Mouse (Mus musculus) erythroblast, embryonic 14.5 days (primary cell): ENCODE measurements around the gene Gm49392. TPM values are rescaled to one million over a fixed set of nuclear protein-coding genes. Genes with fewer than 3 reads are reported as not detected.
"Not testable (repeated sequence)": the region's sequence is repeated elsewhere in the genome, so short reads cannot be mapped to it uniquely, and the experiment has no call there.

Experiments used
- H3K27me3 ChIP-seq: 2 replicates; pipeline ENCODE4 v1.6.1; 2012; ENCODE audit warnings: inconsistent platforms; ENCODE audit not compliant: control insufficient read depth
- H3K36me3 ChIP-seq: 2 replicates; pipeline ENCODE4 v1.6.1; 2012; ENCODE audit warnings: mild to moderate bottlenecking, inconsistent platforms; ENCODE audit not compliant: control insufficient read depth
- H3K4me1 ChIP-seq: 2 replicates; pipeline ENCODE4 v1.6.1; 2012; ENCODE audit warnings: inconsistent platforms; ENCODE audit not compliant: control insufficient read depth
- H3K4me3 ChIP-seq: replicated peaks from 2 replicates; pipeline ENCODE3; 2012; ENCODE audit warnings: moderate library complexity, mild to moderate bottlenecking, inconsistent platforms
- H3K9me3 ChIP-seq: 2 replicates; pipeline ENCODE4 v1.6.1; 2012; ENCODE audit warnings: low read length, inconsistent platforms, mixed read lengths; ENCODE audit not compliant: control insufficient read depth
- GATA1 ChIP-seq: IDR thresholded peaks from 2 replicates; pipeline ENCODE4 v1.6.1; 2012; ENCODE audit warnings: low read length, inconsistent platforms, mixed read lengths
- TAL1 ChIP-seq: IDR thresholded peaks from 3 replicates; pipeline ENCODE4 v1.6.1; 2012; ENCODE audit warnings: low read length, inconsistent platforms, mixed read lengths
- polyA plus RNA-seq: library from polyadenylated mRNA; stranded (reverse); fragments of >175 nt; gene quantifications from 2 replicates; pipeline ENCODE4 v1.2.3, GENCODE M21; 2012

Gene Gm49392
- not detected in 2 replicates for polyA plus RNA-seq

GRCm38 (mm10) chr13:60896794-60897193 lies at the start of gene Gm49392:
Gene Gm49392, minus strand, starts transcription at chr13:60896894.
- H3K4me1 ChIP-seq, H3K4me3 ChIP-seq, H3K36me3 ChIP-seq, H3K9me3 ChIP-seq, H3K27me3 ChIP-seq: not testable (repeated sequence)

GRCm38 (mm10) chr13:60941884-60942283 lies 45.2 kb upstream of the Gm49392 start, which contains the start of gene Tpbpa:
Gene Tpbpa, minus strand, starts transcription at chr13:60941984.
- H3K36me3 ChIP-seq, H3K4me3 ChIP-seq, H3K9me3 ChIP-seq, H3K4me1 ChIP-seq, H3K27me3 ChIP-seq: not testable (repeated sequence)

GRCm38 (mm10) chr13:60936500-60936901 lies 39.8 kb upstream of the Gm49392 start, which contains the start of the genes Gm49391 and Ctla2a:
Gene Gm49391, minus strand, starts transcription at chr13:60936571.
Gene Ctla2a, minus strand, starts transcription at chr13:60936625.
- TF ChIP-seq GATA1, result no peak
- no peak for TF ChIP-seq TAL1
- Histone ChIP-seq H3K4me1 (no peaks in the 10 kb centered on the region), H3K36me3 (no peaks in the 10 kb centered on the region), H3K27me3 (no peaks in the 10 kb centered on the region), H3K9me3 (no peaks in the 10 kb centered on the region), H3K4me3 (no peak within 1 kb of the TSS)

- H3K4me3 ChIP-seq, H3K9me3 ChIP-seq, H3K27me3 ChIP-seq, H3K36me3 ChIP-seq, H3K4me1 ChIP-seq: not testable (repeated sequence)
Observed at GRCm38 (mm10) chr13:60935490-60935889, 38.8 kb upstream of the Gm49392 start, which contains the start of gene Gm49393. Gene Gm49393, minus strand, starts transcription at chr13:60935590.

GRCm38 (mm10) chr13:60904780-60905179 lies 8.1 kb upstream of the Gm49392 start, which contains the start of gene Tpbpb:
Gene Tpbpb, minus strand, starts transcription at chr13:60904880.
- not testable (repeated sequence) for H3K36me3 ChIP-seq, H3K9me3 ChIP-seq, H3K4me3 ChIP-seq, H3K4me1 ChIP-seq, H3K27me3 ChIP-seq

GRCm38 (mm10) chr13:60897328-60897727 lies 634 bp upstream of the Gm49392 start, which contains the start of gene Ctla2b:
Gene Ctla2b, minus strand, starts transcription at chr13:60897447.
- no peaks in the 10 kb centered on the region for H3K4me1 ChIP-seq
- H3K27me3 ChIP-seq, result no peaks in the 10 kb centered on the region
- no peaks in the 10 kb centered on the region for H3K9me3 ChIP-seq
- TF ChIP-seq TAL1 (no peak), GATA1 (no peak)
- no peaks in the 10 kb centered on the region for H3K36me3 ChIP-seq
- no peak within 1 kb of the TSS for H3K4me3 ChIP-seq

GRCm38 (mm10) chr13:60895406-60896160 lies 1.1 kb downstream of the Gm49392 start:
- no peak for TF ChIP-seq GATA1
- no peak for TF ChIP-seq TAL1
- Histone ChIP-seq H3K4me1 (no peaks in the 10 kb centered on the region), H3K27me3 (no peaks in the 10 kb centered on the region), H3K4me3 (no peak overlapping the region), H3K9me3 (no peaks in the 10 kb centered on the region), H3K36me3 (no peaks in the 10 kb centered on the region)

GRCm38 (mm10) chr13:60892301-60892700 lies 4.4 kb downstream of the Gm49392 start:
- no peaks in the 10 kb centered on the region for H3K27me3 ChIP-seq
- TF ChIP-seq GATA1 (no peak), TAL1 (no peak)
- no peaks in the 10 kb centered on the region for H3K4me1 ChIP-seq

GRCm38 (mm10) chr13:60864281-60864680 lies 32.4 kb downstream of the Gm49392 start, which contains the start of gene 4930486L24Rik:
Gene 4930486L24Rik, minus strand, starts transcription at chr13:60864475.
- no peaks in the 10 kb centered on the region for H3K27me3 ChIP-seq
- no peaks in the 10 kb centered on the region for H3K36me3 ChIP-seq
- H3K4me3 ChIP-seq, result no peak within 1 kb of the TSS
- H3K9me3 ChIP-seq, result no peaks in the 10 kb centered on the region
- H3K4me1 ChIP-seq, result no peaks in the 10 kb centered on the region
- TF ChIP-seq GATA1 (no peak), TAL1 (no peak)

More at GRCm38 (mm10) chr13:60892301-60892700, 4.4 kb downstream of the Gm49392 start:
- no peaks in the 10 kb centered on the region for H3K9me3 ChIP-seq
- H3K4me3 ChIP-seq, result no peak overlapping the region
- H3K36me3 ChIP-seq, result no peaks in the 10 kb centered on the region
